Mouse (Mus musculus) E14TG2a.4 (cell line): Measurements from ENCODE around the gene Wfdc9.

Source experiments
- H3K27me3 ChIP-seq: 2 replicates; pipeline ENCODE4 v1.6.1; 2014; ENCODE audit warnings: low read length, control low read depth; ENCODE audit not compliant: insufficient read depth
- H3K36me3 ChIP-seq: 2 replicates; pipeline ENCODE4 v1.6.1; 2014; ENCODE audit warnings: low read length, control low read depth; ENCODE audit not compliant: insufficient read depth
- H3K4me1 ChIP-seq: replicated peaks from 2 replicates; pipeline ENCODE4 v1.6.1; 2014; ENCODE audit warnings: low read depth, low read length, control low read depth
- H3K4me3 ChIP-seq: replicated peaks from 2 replicates; pipeline ENCODE4 v1.5.1; 2014; ENCODE audit warnings: mild to moderate bottlenecking, low read length
- H3K9me3 ChIP-seq: 2 replicates; pipeline ENCODE4 v1.6.1; 2014; ENCODE audit warnings: low read length, control low read depth
- CTCF ChIP-seq: conservative IDR thresholded peaks from 2 replicates; pipeline ENCODE4 v1.5.1; 2014; ENCODE audit warnings: low read length
- NANOG ChIP-seq: IDR thresholded peaks from 2 replicates; pipeline ENCODE4 v1.6.1; 2014; ENCODE audit warnings: borderline replicate concordance, low read length, mixed read lengths
- POU5F1 ChIP-seq: IDR thresholded peaks from 2 replicates; pipeline ENCODE4 v1.6.1; 2014; ENCODE audit warnings: low read length, borderline replicate concordance

Wfdc9 gene

DNA sequence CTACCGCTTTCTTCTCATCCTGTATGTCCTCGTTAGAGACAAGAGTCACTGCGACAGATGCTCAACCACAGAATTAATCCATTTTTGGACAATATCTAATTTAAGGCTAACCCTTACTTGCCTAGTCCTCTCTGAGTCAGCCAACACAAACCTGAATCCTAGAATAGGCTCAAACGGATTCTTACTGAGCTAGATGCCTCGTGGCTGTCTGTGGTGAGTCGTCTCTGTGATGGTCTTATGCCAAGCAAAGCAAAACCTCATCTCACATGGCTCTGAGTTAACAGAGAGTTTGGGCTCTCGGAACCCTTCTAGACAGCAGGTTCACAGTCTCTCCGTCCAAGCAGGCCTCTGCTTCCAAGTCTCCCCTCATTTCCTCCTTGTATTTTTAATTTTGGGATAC is 52.0 kb downstream of the Wfdc9 start:
- TF ChIP-seq NANOG (no peak), CTCF (no peak), POU5F1 (no peak)
- Histone ChIP-seq H3K4me1 (peaks cover 7% of the 10 kb centered on the region), H3K27me3 (peaks cover 23% of the 10 kb centered on the region), H3K4me3 (no peak overlapping the region), H3K36me3 (no peaks in the 10 kb centered on the region), H3K9me3 (no peaks in the 10 kb centered on the region)

GRCm38 (mm10) chr2:164603482-164603881 is 52.9 kb downstream of the Wfdc9 start:
- Histone ChIP-seq H3K4me3 (no peak overlapping the region), H3K27me3 (peaks cover 18% of the 10 kb centered on the region), H3K36me3 (no peaks in the 10 kb centered on the region), H3K9me3 (no peaks in the 10 kb centered on the region), H3K4me1 (peaks cover 3% of the 10 kb centered on the region)
- TF ChIP-seq CTCF (peak; percentile 90), POU5F1 (no peak)

- H3K4me3 ChIP-seq, result no peak overlapping the region
- no peak for TF ChIP-seq NANOG
- peak; percentile 59 for TF ChIP-seq CTCF
- no peaks in the 10 kb centered on the region for H3K36me3 ChIP-seq
- no peaks in the 10 kb centered on the region for H3K4me1 ChIP-seq
- H3K9me3 ChIP-seq, result no peaks in the 10 kb centered on the region
- peaks cover 4% of the 10 kb centered on the region; the same call in 1 of the 2 replicates for H3K27me3 ChIP-seq
Measured at GRCm38 (mm10) chr2:164600179-164600578, 56.2 kb downstream of the Wfdc9 start.
